Mouse (Mus musculus) testis, adult 2 months (tissue): ENCODE data around the gene Hist1h1t.

Source experiments
- CTCF ChIP-seq: fragments of 200-500 bp; IDR thresholded peaks from 2 replicates; pipeline ENCODE4 v1.5.1; 2012; ENCODE audit warnings: low read depth, mild to moderate bottlenecking, inconsistent platforms, low read length, moderate library complexity; ENCODE audit not compliant: control insufficient read depth, insufficient read depth, insufficient replicate concordance
- POLR2A ChIP-seq: fragments of 200-500 bp; IDR thresholded peaks from 2 replicates; pipeline ENCODE4 v1.6.1; 2012; ENCODE audit warnings: low read depth, mild to moderate bottlenecking, inconsistent platforms, low read length, moderate library complexity; ENCODE audit not compliant: control insufficient read depth

DNA sequence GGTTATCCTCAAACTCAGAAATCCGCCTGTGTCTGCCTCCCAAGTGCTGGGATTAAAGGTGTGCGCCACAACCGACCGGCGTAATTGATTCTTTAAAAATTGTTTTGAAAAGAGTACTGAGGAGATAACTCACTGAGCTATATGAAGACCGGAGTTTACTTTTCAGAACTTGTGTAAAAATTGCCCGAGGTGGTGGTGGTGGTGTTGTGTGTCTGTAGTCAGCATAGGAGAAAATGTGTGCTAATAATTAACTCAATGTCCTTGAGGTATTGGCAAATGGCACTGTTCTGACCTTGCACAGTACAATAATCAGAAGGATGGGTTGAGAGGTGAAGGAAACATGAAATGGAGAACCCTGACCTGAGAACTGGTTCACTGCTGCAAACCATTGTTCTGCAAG is 7.7 kb upstream of the Hist1h1t start:
- no peak for TF ChIP-seq POLR2A
- TF ChIP-seq CTCF, result no peak
